Mouse (Mus musculus): ENCODE data around the gene Ugt1a5.
"Not testable (repeated sequence)": the region's sequence is repeated elsewhere in the genome, so short reads cannot be mapped to it uniquely, and the experiment has no call there.

DNA sequence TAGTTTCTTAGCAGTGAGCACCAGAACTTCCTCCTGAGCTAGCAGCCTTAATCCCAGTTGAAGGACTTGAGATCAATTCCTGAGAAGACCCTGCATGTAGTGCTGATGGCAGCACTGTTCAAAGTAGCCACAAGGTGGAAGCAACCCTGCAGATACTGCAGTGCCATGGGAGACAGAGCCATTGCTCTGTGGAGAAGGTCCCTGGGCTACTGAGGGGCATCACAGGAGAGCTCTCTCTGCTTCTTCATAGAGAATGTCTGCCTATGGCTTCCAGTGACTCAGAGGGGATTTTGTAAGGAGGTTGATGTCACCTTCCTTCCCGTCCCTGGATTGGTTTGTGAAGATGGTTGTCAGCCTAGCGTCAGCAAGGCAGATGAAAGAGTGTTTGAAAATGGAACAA is 15.7 kb upstream of the Ugt1a5 start:
- not testable (repeated sequence) for TF ChIP-seq BHLHE40 (IDR thresholded peaks at IDR 0.05; ENCODE audit: borderline replicate concordance, low read depth, low read length); ZC3H11A (IDR thresholded peaks at IDR 0.05; ENCODE audit: low read depth, low read length); NELFE (IDR thresholded peaks at IDR 0.05; ENCODE audit: low read depth, low read length); POLR2A (IDR thresholded peaks at IDR 0.05; ENCODE audit: control insufficient read depth in 1 of 2, insufficient read depth in 1 of 2, low read depth in 1 of 2, low read length in 2 of 2, poor library complexity in 1 of 2); GABPA (IDR thresholded peaks at IDR 0.05; ENCODE audit: low read depth, low read length); CHD2 (IDR thresholded peaks at IDR 0.05; ENCODE audit: low read length); CTCF (IDR thresholded peaks at IDR 0.05 in 2 of 3, conservative IDR thresholded peaks at IDR 0.05 in 1 of 3; ENCODE audit: control insufficient read depth in 1 of 3, insufficient read depth in 1 of 3, low read depth in 2 of 3, low read length in 3 of 3, poor library complexity in 1 of 3, severe bottlenecking in 1 of 3); MXI1 (IDR thresholded peaks at IDR 0.05; ENCODE audit: low read depth, low read length); EP300 (IDR thresholded peaks at IDR 0.05; ENCODE audit: low read depth in 1 of 2, low read length in 2 of 2)
